Comparison of ENCODE assay signal across 10 mouse cellular contexts in the genomic region with DNA sequence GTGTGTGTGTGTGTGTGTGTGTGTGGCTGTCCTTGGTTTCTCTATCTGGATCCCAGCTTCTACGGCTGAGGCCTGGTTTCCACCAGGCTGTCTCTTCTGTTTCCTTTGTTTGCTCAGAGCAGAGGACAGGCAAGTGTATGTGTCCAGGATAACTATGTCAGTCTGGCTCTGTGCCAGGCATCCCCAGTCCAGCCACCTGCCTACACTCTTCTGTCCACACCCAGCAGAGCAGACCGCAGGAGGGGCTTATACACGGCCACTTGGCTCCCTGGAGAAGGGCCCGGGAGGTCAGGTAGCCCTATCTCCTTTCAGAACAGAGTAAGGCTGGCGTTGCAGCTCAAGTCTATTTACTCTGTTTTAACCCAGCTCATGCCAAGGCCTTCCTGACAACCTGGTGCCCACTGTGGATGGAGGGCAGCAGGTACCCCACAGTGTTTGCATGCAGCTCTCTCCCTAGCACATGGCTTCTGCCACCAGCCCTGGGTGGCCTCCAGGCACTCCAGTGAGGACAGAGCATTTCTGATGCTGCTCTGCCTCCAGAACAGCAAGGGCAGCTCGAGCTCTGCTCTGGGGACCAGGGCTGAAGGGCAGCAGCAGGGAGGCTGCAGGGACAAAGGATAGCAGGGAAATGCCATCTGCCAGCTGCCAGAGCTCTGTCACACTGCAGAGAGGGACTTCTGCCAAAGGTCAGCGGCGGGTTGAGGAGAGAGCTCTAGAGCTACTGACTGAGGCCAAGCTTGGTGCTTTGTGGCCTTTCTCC.
DNase-seq lines count a peak whose midpoint lies in the region; ATAC-seq lines count a peak whose summit lies in the region.
"Had no signal": no experiment of that assay in that cellular context is flagged by ENCODE, and none has a peak within 500 bp of the region (broad histone marks: within the 10 kb centered on the region; RNA-seq: fewer than 3 reads in every experiment).

No protein-coding gene starts in this region.

- no peaks in the 10 kb centered on the region for H3K9me3 ChIP-seq in forebrain, embryonic 13.5 days (replicated peaks)
- H3K9me3 ChIP-seq in hindbrain, embryonic 11.5 days (ENCODE audit: control insufficient read depth, low read length) = no peaks in the 10 kb centered on the region
- H3K9me3 ChIP-seq in lung, embryonic 16.5 days (ENCODE audit: control insufficient read depth, low read length) = no peaks in the 10 kb centered on the region
- no peaks in the 10 kb centered on the region for H3K9me3 ChIP-seq in stomach, embryonic 15.5 days
- H3K9me3 ChIP-seq: G1E had no signal

- no peak overlapping the region for H3K4me2 ChIP-seq in forebrain, embryonic 13.5 days
- H3K4me2 ChIP-seq in hindbrain, embryonic 11.5 days (replicated peaks; ENCODE audit: low read depth, low read length) = no peak overlapping the region
- H3K4me2 ChIP-seq in lung, embryonic 16.5 days (ENCODE audit: low read depth, low read length) = no peak overlapping the region
- H3K4me2 ChIP-seq in stomach, embryonic 15.5 days = no peak overlapping the region

- no peak overlapping the region for H3K4me3 ChIP-seq in forebrain, embryonic 13.5 days
- H3K4me3 ChIP-seq in hindbrain, embryonic 11.5 days (ENCODE audit: low read depth, low read length) = no peak overlapping the region
- H3K4me3 ChIP-seq in lung, embryonic 16.5 days (ENCODE audit: low read length) = no peak overlapping the region
- H3K4me3 ChIP-seq in stomach, embryonic 15.5 days (replicated peaks) = no peak overlapping the region
- H3K4me3 ChIP-seq: erythroblast, embryonic 14.5 days had no signal

- WGBS in forebrain, embryonic 13.5 days = 42% methylated on average over 8 of the region's 8 CpGs
- WGBS in hindbrain, embryonic 11.5 days = 56% methylated on average over 8 of the region's 8 CpGs
- WGBS in lung, embryonic 16.5 days = 28% methylated on average over 8 of the region's 8 CpGs
- WGBS in stomach, embryonic 15.5 days = 56% methylated on average over 8 of the region's 8 CpGs

- peak overlapping the region; percentile 46 for H3K9ac ChIP-seq in forebrain, embryonic 13.5 days
- H3K9ac ChIP-seq in hindbrain, embryonic 11.5 days (ENCODE audit: low read depth, low read length) = peak overlapping the region; percentile 31; the same call in 1 of the 2 replicates
- peak overlapping the region; percentile 40 for H3K9ac ChIP-seq in lung, embryonic 16.5 days (ENCODE audit: low read length)
- H3K9ac ChIP-seq in stomach, embryonic 15.5 days = no peak overlapping the region

- peak; percentile 64 for DNase-seq in testis, postnatal 10 days (ENCODE audit: low spot score)
- DNase-seq in testis, postnatal 14 days (ENCODE audit: low spot score) = no peak
- DNase-seq in hindbrain, embryonic 11.5 days (ENCODE audit: low spot score) = peak; percentile 53
- no peak for DNase-seq in layer of hippocampus, postnatal 14 days (ENCODE audit: low spot score in 2 of 2)
- no peak for DNase-seq in thymus, postnatal 10 days (ENCODE audit: low spot score in 2 of 2)

- H3K27me3 ChIP-seq in forebrain, embryonic 13.5 days = no peaks in the 10 kb centered on the region
- no peaks in the 10 kb centered on the region for H3K27me3 ChIP-seq in hindbrain, embryonic 11.5 days (ENCODE audit: control insufficient read depth, insufficient read depth, low read length)
- H3K27me3 ChIP-seq in lung, embryonic 16.5 days (ENCODE audit: control insufficient read depth, insufficient read depth, low read depth, low read length) = no peaks in the 10 kb centered on the region
- no peaks in the 10 kb centered on the region for H3K27me3 ChIP-seq in stomach, embryonic 15.5 days (replicated peaks)

- H3K36me3 ChIP-seq in forebrain, embryonic 13.5 days (ENCODE audit: poor library complexity, severe bottlenecking) = no peaks in the 10 kb centered on the region
- no peaks in the 10 kb centered on the region for H3K36me3 ChIP-seq in hindbrain, embryonic 11.5 days (ENCODE audit: control insufficient read depth, insufficient read depth, low read length)
- no peaks in the 10 kb centered on the region for H3K36me3 ChIP-seq in lung, embryonic 16.5 days (ENCODE audit: control insufficient read depth, insufficient read depth, low read length)
- no peaks in the 10 kb centered on the region for H3K36me3 ChIP-seq in stomach, embryonic 15.5 days
- H3K36me3 ChIP-seq: G1E had no signal

- H3K4me1 ChIP-seq in forebrain, embryonic 13.5 days = peaks cover 83% of the 10 kb centered on the region
- peaks cover 12% of the 10 kb centered on the region; the same call in 1 of the 2 replicates for H3K4me1 ChIP-seq in hindbrain, embryonic 11.5 days (replicated peaks; ENCODE audit: control insufficient read depth, insufficient read depth, low read length)
- H3K4me1 ChIP-seq in lung, embryonic 16.5 days (replicated peaks; ENCODE audit: control insufficient read depth, insufficient read depth, low read length) = peaks cover 16% of the 10 kb centered on the region
- H3K4me1 ChIP-seq in stomach, embryonic 15.5 days = 0 out of 2 replicates have a peak, but pooled peaks cover 5% of the 10 kb centered on the region

- peak overlapping the region; percentile 76 for H3K27ac ChIP-seq in forebrain, embryonic 13.5 days
- H3K27ac ChIP-seq in hindbrain, embryonic 11.5 days (ENCODE audit: low read depth, low read length) = peak overlapping the region; percentile 86
- peak overlapping the region; percentile 23; the same call in 1 of the 2 replicates for H3K27ac ChIP-seq in lung, embryonic 16.5 days (ENCODE audit: low read length)
- no peak overlapping the region for H3K27ac ChIP-seq in stomach, embryonic 15.5 days

- peak; percentile 39 for ATAC-seq in forebrain, embryonic 13.5 days
- ATAC-seq in hindbrain, embryonic 11.5 days (ENCODE audit: low FRiP score) = peak; percentile 60
- peak; percentile 68 for ATAC-seq in lung, embryonic 16.5 days (ENCODE audit: low read depth)
- peak; percentile 33; the same call in 1 of the 2 replicates for ATAC-seq in stomach, embryonic 15.5 days (ENCODE audit: insufficient read depth, low FRiP score, low read depth)

Comparison
In these comparisons a context has a peak if more than half of its experiments do, and no peak if none do; other contexts are left out.
1. DNase-seq: peak in testis, postnatal 10 days (single experiment) and hindbrain, embryonic 11.5 days (single experiment); none in testis, postnatal 14 days (single experiment), layer of hippocampus, postnatal 14 days (0 of 2) and thymus, postnatal 10 days (0 of 2).
2. Peak in every context shown above with its lines, with median percentiles within 50 percentile points of each other: ATAC-seq.